Mouse (Mus musculus): Measurements from ENCODE around the gene Gm20721.
"Not testable (repeated sequence)": the region's sequence is repeated elsewhere in the genome, so short reads cannot be mapped to it uniquely, and the experiment has no call there.

The Gm20721 gene

GRCm38 (mm10) chr2:174346612-174346998, at the start of gene Gm20721:
Gene Gm20721, minus strand, starts transcription at chr2:174346712.
- in situ Hi-C loops (cut with MboI, MseI), result no loop called here

DNA sequence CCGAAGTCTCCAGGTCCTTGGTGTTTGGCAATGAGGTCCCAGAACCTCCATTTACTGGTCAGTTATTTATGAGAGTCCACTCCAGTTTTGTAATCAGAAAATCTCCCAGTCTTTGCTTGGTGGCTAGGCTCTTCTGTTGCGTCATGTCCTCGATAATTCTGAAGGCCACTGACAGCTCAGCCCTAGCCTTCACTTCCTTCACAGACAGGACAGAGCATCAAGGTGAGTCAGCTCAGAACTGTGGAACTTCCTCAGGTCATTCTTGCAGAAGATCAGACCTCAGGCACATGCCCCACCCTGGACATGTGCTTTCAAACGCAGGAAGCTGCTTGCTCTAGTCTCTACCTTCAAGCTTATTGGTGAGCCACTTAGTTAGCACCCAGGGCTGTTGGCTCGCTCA, 46.9 kb upstream of the Gm20721 start:
- in situ Hi-C loops (cut with MboI, MseI), result no loop called here

- in situ Hi-C loops (cut with MboI, MseI), result no loop called here
Measured at GRCm38 (mm10) chr2:174392554-174392953, 46.0 kb upstream of the Gm20721 start.

GRCm38 (mm10) chr2:174391936-174392335, 45.4 kb upstream of the Gm20721 start:
- in situ Hi-C loops (cut with MboI, MseI), result no loop called here

- in situ Hi-C loops (cut with MboI, MseI), result no loop called here
Measured at GRCm38 (mm10) chr2:174381021-174381420, 34.5 kb upstream of the Gm20721 start.

- in situ Hi-C loops (cut with MboI, MseI), result loop anchor here (10.0 kb wide), 1 partner anchor 162 kb away; no protein-coding TSS in a partner anchor
Measured at GRCm38 (mm10) chr2:174366571-174366970, 20.1 kb upstream of the Gm20721 start.

DNA sequence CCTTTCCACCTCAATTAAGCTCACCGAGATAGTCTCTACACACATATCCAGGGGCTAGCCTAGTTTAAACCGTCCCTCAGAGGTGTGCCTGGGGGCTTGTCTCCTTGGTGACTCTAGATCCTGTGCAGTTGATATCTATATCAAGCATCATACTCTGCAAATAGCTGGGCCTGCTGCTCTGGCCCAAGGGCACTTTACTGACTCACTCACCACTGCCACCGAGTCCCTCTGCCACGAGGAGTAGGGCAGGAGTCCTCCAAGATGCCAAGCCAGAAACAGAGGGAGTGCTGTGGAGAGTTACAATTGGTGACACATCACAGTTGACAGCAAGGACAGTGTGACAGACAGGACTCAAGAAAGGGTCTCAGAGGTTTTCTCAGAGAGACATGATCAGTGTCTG, 13.1 kb upstream of the Gm20721 start:
- in situ Hi-C loops (cut with MboI, MseI), result loop anchor here (10.0 kb wide), 1 partner anchor 155 kb away; no protein-coding TSS in a partner anchor

GRCm38 (mm10) chr2:174358516-174358915, 12.0 kb upstream of the Gm20721 start:
- in situ Hi-C loops (cut with MboI, MseI), result no loop called here

- in situ Hi-C loops (cut with MboI, MseI), result not testable (repeated sequence)
Measured at GRCm38 (mm10) chr2:174346999-174347668, 622 bp upstream of the Gm20721 start.

- in situ Hi-C loops (cut with MboI, MseI), result no loop called here
Measured at GRCm38 (mm10) chr2:174344996-174345395, 1.5 kb downstream of the Gm20721 start.

- in situ Hi-C loops (cut with MboI, MseI), result no loop called here
Measured at GRCm38 (mm10) chr2:174344003-174344655, 2.4 kb downstream of the Gm20721 start.

DNA sequence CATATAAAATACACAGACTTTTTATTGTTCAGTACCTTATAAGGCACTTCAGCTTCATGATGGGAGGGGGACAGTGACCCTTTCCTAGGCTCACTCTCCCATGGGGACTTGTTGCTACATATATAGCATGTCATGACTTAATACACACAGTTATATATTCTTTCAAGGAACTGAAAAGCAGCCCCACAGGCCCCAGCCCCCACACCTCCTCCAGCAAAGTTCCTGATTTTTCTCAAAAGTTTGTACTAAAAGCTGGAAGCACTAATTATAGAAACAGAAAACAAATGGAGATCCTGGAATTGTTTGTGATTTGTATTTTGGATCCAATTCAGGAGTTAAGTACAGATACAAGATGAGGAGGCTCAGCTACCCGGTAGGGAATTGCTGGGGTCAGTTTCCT, 2.9 kb downstream of the Gm20721 start:
- in situ Hi-C loops (cut with MboI, MseI), result no loop called here

DNA sequence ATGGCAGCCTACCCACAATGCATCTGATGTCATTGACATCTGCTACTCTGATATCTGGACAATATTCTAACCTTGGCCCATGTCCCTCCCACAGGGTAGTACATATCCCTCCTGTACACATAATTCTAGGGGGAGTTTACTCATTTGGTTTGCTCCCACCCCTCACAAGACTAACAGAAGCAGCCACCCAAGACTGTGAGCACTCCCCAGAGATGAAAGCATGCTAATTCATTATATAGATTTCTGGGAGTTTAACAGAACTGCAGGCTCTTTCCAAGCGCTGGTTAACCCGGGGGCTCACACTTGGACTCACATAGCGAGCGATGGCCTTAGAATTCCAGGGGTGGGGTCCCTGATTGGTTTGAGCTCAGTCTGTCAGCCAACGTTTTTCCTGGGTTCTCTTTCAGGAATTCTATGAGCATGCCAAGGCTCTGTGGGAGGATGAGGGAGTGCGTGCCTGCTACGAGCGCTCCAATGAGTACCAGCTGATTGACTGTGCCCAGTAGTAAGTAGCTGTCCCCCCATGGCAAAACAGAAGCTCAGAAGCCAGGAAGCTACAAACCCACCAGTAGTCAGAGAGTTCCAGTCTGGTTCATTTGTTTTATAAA, 3.6 kb downstream of the Gm20721 start:
- in situ Hi-C loops (cut with MboI, MseI), result no loop called here

- in situ Hi-C loops (cut with MboI, MseI), result no loop called here
Measured at GRCm38 (mm10) chr2:174340893-174341580, 5.5 kb downstream of the Gm20721 start.

DNA sequence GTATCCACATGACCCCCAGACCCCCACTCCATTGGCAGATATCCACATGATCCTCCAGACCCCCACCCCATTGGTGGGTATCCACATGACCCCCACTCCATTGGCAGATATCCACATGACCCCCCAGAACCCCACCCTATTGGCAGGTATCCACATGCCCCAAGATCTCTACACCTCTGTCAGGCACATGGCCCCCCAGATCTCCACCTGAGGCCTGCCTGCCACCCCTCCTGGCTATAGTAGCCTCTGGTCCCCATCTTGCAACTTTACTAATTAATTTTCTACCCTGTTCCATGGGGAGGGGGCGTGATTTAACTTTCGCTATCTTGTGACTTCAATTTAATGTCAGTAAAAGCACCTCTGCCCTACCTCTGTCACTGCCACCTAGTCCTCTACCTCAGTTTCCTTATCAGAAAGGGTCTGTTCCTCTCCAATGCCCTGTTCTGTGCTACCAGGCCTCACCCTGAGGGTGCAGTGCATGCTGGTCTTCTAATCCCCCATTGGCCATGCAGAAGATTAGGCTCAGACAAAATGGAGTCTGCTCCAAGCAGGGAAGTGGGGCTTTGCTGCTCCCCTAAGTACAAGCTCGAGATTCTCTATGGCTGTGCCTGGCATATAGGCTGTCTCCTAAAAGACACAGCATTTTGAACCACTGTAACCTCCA, 6.2 kb downstream of the Gm20721 start:
- in situ Hi-C loops (cut with MboI, MseI), result no loop called here

DNA sequence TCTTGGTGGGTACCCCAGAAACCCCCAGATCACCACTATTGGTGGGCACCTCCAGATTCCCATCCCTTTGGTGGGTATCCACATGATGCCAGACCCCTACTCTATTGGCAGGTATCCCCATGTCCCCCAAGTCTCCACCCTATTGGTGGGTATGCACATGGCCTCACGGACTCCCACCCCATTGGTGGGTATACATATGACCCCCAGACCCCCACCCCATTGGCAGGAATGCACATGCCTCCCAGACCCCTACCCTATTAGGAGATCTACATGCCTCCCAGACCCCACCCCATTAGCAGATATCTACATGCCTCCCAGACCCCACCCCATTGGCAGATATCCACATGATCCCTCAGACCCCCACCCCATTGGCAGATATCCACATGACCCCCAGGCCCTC, 6.8 kb downstream of the Gm20721 start:
- in situ Hi-C loops (cut with MboI, MseI), result loop anchor here (5.0 kb wide), 1 partner anchor 78 kb away; the partner anchor contains the start of gene Nelfcd

- in situ Hi-C loops (cut with MboI, MseI), result loop anchor here (5.0 kb wide), 1 partner anchor 80 kb away; the partner anchor contains the start of gene Nelfcd
Measured at GRCm38 (mm10) chr2:174337275-174337674, 9.2 kb downstream of the Gm20721 start.

DNA sequence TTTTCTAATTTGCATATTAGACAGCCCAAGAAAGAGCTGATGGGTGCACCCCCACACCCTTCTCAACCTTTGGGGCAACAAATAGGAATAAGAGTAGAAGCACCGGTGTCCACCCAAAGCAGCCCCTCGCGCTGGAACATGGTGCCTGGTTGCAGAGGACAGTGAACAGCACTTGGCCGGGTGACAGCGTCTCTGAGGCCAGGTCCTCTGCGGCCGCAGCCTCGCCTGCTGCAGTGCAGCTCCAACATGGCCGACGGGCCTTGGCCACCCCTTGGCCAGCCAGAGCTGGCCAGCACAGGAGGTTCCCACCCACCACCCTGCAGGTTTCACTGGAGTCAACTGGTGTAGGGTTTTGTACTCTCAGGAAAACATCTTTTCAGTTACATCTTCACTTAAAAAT, 12.1 kb downstream of the Gm20721 start:
- in situ Hi-C loops (cut with MboI, MseI), result no loop called here

- in situ Hi-C loops (cut with MboI, MseI), result no loop called here
Measured at GRCm38 (mm10) chr2:174333239-174333890, 13.1 kb downstream of the Gm20721 start.

DNA sequence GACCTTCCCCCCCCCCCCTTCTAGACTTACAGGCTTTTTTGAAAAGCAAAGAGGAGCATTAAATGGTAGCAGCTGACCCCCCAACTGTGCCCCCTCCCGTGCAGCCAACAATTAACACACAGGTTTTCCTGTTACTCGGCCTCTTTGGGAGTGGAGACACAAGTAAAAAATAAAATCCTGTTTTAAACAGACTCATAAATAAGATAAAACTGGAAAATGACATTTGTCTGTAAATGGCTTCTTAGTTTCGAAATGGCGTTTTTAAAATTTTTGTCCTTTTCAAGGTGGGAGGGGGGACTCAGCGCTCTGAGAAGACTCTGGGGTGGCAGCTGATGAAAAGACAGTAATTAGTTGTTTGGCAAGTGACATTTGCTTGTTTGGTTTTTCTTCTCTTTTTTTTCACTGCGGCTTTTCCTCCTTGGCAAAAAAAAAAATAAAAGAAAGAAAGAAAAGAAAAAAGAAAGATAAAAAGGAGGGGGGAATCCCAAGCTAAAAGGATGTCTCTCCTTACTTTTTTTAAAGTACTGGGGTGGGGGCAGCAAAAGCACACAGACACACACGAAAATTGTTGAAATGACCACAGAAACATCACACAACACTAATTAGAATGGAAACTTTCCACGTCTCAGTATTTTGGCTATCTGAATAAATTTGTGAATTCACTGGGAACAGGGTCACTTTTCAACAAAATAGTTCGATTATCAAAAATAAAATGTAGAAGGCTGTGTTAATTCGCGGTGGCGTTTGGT, 15.1 kb downstream of the Gm20721 start:
- in situ Hi-C loops (cut with MboI, MseI), result no loop called here

Measured in regulatory T cell (primary cell).